Mouse (Mus musculus) liver, adult 2 months (tissue): Measurements from ENCODE around the gene Fam117b.

Experiments
- CTCF ChIP-seq: fragments of 200-500 bp; IDR thresholded peaks from 2 replicates; pipeline ENCODE4 v1.5.1; 2011; ENCODE audit warnings: low read depth, low read length, control low read depth
- POLR2A ChIP-seq: fragments of 200-500 bp; IDR thresholded peaks from 2 replicates; pipeline ENCODE4 v1.6.1; 2011; ENCODE audit warnings: low read length, control low read depth; ENCODE audit not compliant: insufficient read depth; ENCODE audit errors: extremely low read depth

DNA sequence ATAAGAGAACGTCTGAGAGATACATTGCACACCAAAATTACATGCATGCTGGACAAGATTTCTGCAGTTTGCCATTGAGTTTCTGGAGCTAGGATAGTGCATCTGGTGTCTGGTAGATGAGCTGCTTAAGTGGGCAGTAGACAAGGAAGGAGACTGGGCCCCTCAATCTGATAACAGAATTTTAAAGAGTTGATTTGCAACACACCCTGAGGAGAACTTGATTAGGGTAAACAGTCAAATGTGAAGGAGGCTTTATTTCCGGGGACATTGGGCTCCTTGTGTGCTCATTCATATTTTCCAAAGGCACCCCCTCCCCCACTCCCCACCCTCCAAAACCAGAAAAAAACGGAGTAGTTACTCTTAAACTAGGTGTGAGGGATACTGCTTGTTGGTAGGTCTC is 2.0 kb downstream of the Fam117b start:
- TF ChIP-seq CTCF (no peak), POLR2A (no peak)
